Mouse (Mus musculus): ENCODE measurements around the gene Adamts18. TPM values are rescaled to one million over a fixed set of nuclear protein-coding genes. Genes with fewer than 3 reads are reported as not detected.

Gene Adamts18
- 3.3 and 4.1 TPM in 2 replicates for polyA plus RNA-seq (2015; fragmentation: Nextera tagmentation; extraction: Ambion mirVana)

DNA sequence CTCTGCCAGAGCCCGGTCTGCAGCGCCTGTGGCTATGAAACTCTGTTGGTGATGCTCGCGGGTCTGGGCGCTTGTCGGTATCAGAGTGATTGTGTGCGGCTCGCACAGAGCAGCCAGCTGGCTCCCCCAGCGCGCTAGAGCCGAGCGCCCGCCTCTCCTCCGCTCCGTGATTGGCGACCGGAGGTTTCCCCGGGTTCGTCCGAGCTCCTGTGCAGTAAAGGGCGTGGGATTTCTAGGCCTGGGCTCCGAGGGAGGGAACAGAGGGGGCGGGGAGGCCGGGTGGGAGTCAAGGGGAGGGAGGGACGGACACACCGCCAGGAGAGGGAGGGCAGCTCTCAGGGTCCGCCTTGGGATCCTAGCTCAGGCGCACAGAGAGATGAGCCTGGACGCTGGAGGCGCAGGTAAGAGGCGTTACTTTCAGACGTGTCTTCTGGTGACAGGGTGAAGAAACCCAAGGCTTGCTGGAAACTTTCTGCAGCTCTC is at the start of gene Adamts18:
TSS of gene Adamts18 (minus strand) at position 86 of the 483 bp plus-strand sequence.
- peak; percentile 72 for ATAC-seq (ENCODE audit: low FRiP score, low read depth)
- Histone ChIP-seq H3K9me3 (peaks cover 6% of the 10 kb centered on the region), H3K4me1 (peaks cover 20% of the 10 kb centered on the region), H3K4me2 (replicated peaks) (peak within 1 kb of the TSS; percentile 96), H3K9ac (peak within 1 kb of the TSS; percentile 61), H3K4me3 (peak within 1 kb of the TSS; percentile 52), H3K27ac (no peak within 1 kb of the TSS), H3K27me3 (peaks cover 74% of the 10 kb centered on the region), H3K36me3 (no peaks in the 10 kb centered on the region)
- 1% methylated on average over 32 of the region's 32 CpGs for WGBS

DNA sequence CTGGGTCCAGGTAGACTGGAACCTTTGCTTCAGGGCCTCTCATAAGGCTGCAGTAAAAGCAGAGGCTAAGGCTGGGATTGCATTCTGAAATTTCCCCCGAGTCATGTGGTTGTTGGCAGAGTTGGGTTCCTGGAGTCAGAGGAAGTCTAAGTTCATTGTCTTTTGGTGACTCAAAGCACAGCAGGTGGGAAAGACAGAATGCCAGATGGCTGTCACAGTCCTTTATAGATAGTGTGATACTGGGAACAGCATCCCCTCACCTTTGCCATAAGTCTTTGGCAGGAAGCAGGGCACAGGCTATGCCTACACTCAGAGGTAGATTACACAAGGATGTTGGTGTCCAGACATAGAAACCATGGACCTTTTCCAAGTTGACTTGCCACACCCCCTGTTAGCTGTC is 47.9 kb upstream of the Adamts18 start:
- H3K27me3 ChIP-seq: 0 out of 2 replicates have a peak, but pooled peaks cover 2% of the 10 kb centered on the region
- no peak for ATAC-seq (ENCODE audit: low FRiP score, low read depth)
- WGBS: 70% methylated on average over 1 of the region's 1 CpGs
- no peak overlapping the region for H3K4me3 ChIP-seq
- no peak overlapping the region for H3K27ac ChIP-seq
- no peaks in the 10 kb centered on the region for H3K36me3 ChIP-seq
- no peak overlapping the region for H3K9ac ChIP-seq
- H3K4me2 ChIP-seq (replicated peaks): no peak overlapping the region
- no peaks in the 10 kb centered on the region for H3K4me1 ChIP-seq
- H3K9me3 ChIP-seq: no peaks in the 10 kb centered on the region

GRCm38 (mm10) chr8:113891376-113891775 is 42.8 kb upstream of the Adamts18 start:
- no peaks in the 10 kb centered on the region for H3K4me1 ChIP-seq
- no peaks in the 10 kb centered on the region for H3K36me3 ChIP-seq
- H3K27me3 ChIP-seq: no peaks in the 10 kb centered on the region
- no peak overlapping the region for H3K4me3 ChIP-seq
- no peaks in the 10 kb centered on the region for H3K9me3 ChIP-seq
- no peak overlapping the region for H3K27ac ChIP-seq
- WGBS: 62% methylated on average over 3 of the region's 3 CpGs
- ATAC-seq (ENCODE audit: low FRiP score, low read depth): no peak
- H3K4me2 ChIP-seq (replicated peaks): no peak overlapping the region
- H3K9ac ChIP-seq: no peak overlapping the region

- WGBS: 99% methylated on average over 3 of the region's 3 CpGs
- H3K9ac ChIP-seq: no peak overlapping the region
- H3K36me3 ChIP-seq: no peaks in the 10 kb centered on the region
- H3K9me3 ChIP-seq: no peaks in the 10 kb centered on the region
- H3K4me2 ChIP-seq (replicated peaks): no peak overlapping the region
- H3K27me3 ChIP-seq: 0 out of 2 replicates have a peak, but pooled peaks cover 6% of the 10 kb centered on the region
- no peak overlapping the region for H3K27ac ChIP-seq
- H3K4me1 ChIP-seq: no peaks in the 10 kb centered on the region
- no peak overlapping the region for H3K4me3 ChIP-seq
- ATAC-seq (ENCODE audit: low FRiP score, low read depth): no peak
These were observed 38.0 kb upstream of the Adamts18 start for GRCm38 (mm10) chr8:113886509-113886908.

DNA sequence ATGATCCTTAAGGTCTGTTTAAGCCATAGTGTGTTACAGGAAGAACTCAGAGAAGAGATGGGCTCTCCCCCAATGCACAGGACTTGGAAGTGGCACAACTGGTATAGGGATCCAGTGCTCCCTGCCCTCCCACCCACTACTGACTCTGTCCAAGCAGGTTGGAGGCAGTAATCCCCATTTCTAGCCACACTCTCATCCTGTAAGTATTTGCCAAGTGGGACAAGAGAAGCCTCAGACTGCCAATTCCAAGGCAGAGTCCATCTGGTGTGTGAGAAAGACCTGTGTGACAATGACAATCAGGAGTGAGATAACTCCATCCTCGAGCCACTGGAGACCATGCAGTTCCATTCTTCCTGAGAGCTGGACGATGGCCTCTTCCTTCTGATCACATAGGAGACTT is 36.6 kb upstream of the Adamts18 start:
- no peak overlapping the region for H3K9ac ChIP-seq
- H3K4me1 ChIP-seq: no peaks in the 10 kb centered on the region
- ATAC-seq (ENCODE audit: low FRiP score, low read depth): no peak
- H3K27me3 ChIP-seq: 0 out of 2 replicates have a peak, but pooled peaks cover 6% of the 10 kb centered on the region
- no peaks in the 10 kb centered on the region for H3K9me3 ChIP-seq
- H3K27ac ChIP-seq: no peak overlapping the region
- H3K36me3 ChIP-seq: no peaks in the 10 kb centered on the region
- 78% methylated on average over 2 of the region's 2 CpGs for WGBS
- no peak overlapping the region for H3K4me3 ChIP-seq
- H3K4me2 ChIP-seq (replicated peaks): no peak overlapping the region

DNA sequence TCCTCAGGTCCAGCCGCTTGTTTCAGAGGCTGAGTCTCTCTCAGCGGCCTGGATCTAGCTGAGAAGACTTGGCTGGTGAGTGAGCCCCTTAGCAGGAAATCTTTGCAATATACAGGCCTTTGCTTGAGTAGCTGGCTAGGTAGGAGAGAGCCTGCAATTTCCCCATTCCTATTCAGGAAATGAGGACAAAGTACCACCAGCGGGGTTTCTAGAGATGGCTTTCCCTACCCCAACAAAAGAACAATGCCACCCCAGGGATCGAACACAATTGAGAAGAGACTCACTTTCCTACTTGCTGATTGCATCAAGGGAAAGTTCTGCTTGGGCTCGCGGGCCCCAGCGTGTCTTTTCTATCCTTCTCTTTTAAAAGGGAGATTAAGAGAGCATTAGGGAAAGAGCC is 35.5 kb upstream of the Adamts18 start:
- WGBS: 44% methylated on average over 7 of the region's 7 CpGs
- no peak for ATAC-seq (ENCODE audit: low FRiP score, low read depth)
- no peak overlapping the region for H3K4me3 ChIP-seq

GRCm38 (mm10) chr8:113882558-113882957 is 34.0 kb upstream of the Adamts18 start:
- Histone ChIP-seq H3K9ac (no peak overlapping the region), H3K4me1 (peaks cover 7% of the 10 kb centered on the region), H3K9me3 (no peaks in the 10 kb centered on the region), H3K27ac (no peak overlapping the region), H3K4me2 (replicated peaks) (no peak overlapping the region), H3K27me3 (0 out of 2 replicates have a peak, but pooled peaks cover 6% of the 10 kb centered on the region), H3K4me3 (no peak overlapping the region), H3K36me3 (no peaks in the 10 kb centered on the region)
- WGBS: 50% methylated on average over 2 of the region's 2 CpGs
- no peak for ATAC-seq (ENCODE audit: low FRiP score, low read depth)

More for the DNA sequence above, 35.5 kb upstream of the Adamts18 start:
- no peaks in the 10 kb centered on the region for H3K9me3 ChIP-seq
- H3K4me1 ChIP-seq: no peaks in the 10 kb centered on the region
- no peak overlapping the region for H3K27ac ChIP-seq
- no peak overlapping the region for H3K9ac ChIP-seq
- 0 out of 2 replicates have a peak, but pooled peaks cover 6% of the 10 kb centered on the region for H3K27me3 ChIP-seq
- H3K36me3 ChIP-seq: no peaks in the 10 kb centered on the region
- no peak overlapping the region for H3K4me2 ChIP-seq (replicated peaks)

- no peak overlapping the region for H3K4me2 ChIP-seq (replicated peaks)
- H3K4me3 ChIP-seq: no peak overlapping the region
- WGBS: 77% methylated on average over 3 of the region's 3 CpGs
- ATAC-seq (ENCODE audit: low FRiP score, low read depth): no peak
- H3K27ac ChIP-seq: no peak overlapping the region
- peaks cover 7% of the 10 kb centered on the region for H3K4me1 ChIP-seq
- H3K9me3 ChIP-seq: no peaks in the 10 kb centered on the region
- H3K36me3 ChIP-seq: no peaks in the 10 kb centered on the region
- H3K27me3 ChIP-seq: 0 out of 2 replicates have a peak, but pooled peaks cover 6% of the 10 kb centered on the region
- H3K9ac ChIP-seq: no peak overlapping the region
These were observed 30.0 kb upstream of the Adamts18 start for GRCm38 (mm10) chr8:113878411-113879006.

DNA sequence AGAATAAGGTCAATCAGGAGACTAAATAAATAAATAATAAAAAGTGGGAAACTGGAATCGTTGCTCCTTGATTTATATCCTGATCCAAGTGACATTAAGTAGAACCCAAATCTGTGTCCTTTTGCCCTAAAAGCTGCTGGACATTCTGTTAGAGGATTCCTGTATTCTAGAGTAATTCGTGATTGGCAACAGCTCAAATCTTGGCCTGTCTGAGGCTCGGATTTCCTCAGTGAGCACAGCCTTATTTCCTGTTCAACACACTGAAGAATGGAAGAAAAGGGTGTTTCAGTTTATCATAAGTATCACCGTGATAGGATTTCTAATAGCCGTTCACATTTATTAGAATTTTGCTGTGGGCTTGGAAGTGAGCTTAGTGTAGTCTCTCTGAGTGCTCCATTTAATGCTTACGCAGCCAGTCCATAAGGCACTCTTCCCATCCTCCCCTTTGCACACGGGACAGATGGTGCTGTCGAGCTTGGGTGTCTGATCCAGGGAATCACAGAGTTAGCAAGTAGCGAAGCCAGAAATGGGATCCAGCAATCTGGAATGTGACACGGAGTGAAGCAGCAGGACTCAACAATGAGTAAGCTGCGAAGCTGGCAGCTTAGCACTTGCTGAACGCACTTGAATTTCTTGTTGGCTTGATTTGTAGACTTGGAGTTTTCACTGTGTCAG is 25.0 kb upstream of the Adamts18 start:
- no peak overlapping the region for H3K4me2 ChIP-seq (replicated peaks)
- no peaks in the 10 kb centered on the region for H3K36me3 ChIP-seq
- H3K27ac ChIP-seq: no peak overlapping the region
- no peak overlapping the region for H3K9ac ChIP-seq
- no peaks in the 10 kb centered on the region for H3K9me3 ChIP-seq
- peaks cover 6% of the 10 kb centered on the region for H3K4me1 ChIP-seq
- no peak for ATAC-seq (ENCODE audit: low FRiP score, low read depth)
- no peak overlapping the region for H3K4me3 ChIP-seq
- WGBS: 77% methylated on average over 12 of the region's 12 CpGs
- no peaks in the 10 kb centered on the region for H3K27me3 ChIP-seq

DNA sequence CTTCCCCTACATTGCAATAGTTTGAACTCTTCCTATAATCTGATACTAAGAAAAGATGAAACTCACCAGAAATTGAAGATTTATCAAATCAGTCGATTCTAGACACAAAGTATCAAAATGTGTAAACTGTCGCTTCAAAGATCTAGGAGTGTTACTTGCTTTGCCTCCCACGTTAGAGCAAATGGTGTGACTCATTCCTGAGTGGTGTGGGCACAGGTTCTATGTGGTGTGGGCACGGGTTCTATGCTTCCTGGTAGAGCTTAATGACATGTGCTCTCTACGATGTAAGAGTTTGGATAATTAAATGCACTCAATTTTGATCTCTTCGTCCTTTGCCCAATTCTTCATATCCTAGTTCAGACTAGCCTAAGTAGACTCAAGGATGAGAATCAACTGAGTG is 23.9 kb upstream of the Adamts18 start:
- WGBS: 89% methylated on average over 6 of the region's 6 CpGs
- Histone ChIP-seq H3K4me3 (no peak overlapping the region), H3K4me1 (no peaks in the 10 kb centered on the region), H3K27ac (no peak overlapping the region), H3K36me3 (no peaks in the 10 kb centered on the region), H3K4me2 (replicated peaks) (no peak overlapping the region), H3K9me3 (no peaks in the 10 kb centered on the region), H3K9ac (no peak overlapping the region), H3K27me3 (peaks cover 5% of the 10 kb centered on the region; the same call in 1 of the 2 replicates)
- ATAC-seq (ENCODE audit: low FRiP score, low read depth): no peak

GRCm38 (mm10) chr8:113866530-113866929 is 18.0 kb upstream of the Adamts18 start:
- H3K36me3 ChIP-seq: no peaks in the 10 kb centered on the region
- ATAC-seq (ENCODE audit: low FRiP score, low read depth): no peak
- peaks cover 6% of the 10 kb centered on the region; the same call in 1 of the 2 replicates for H3K27me3 ChIP-seq
- WGBS: 78% methylated on average over 4 of the region's 4 CpGs
- no peak overlapping the region for H3K4me3 ChIP-seq
- peaks cover 4% of the 10 kb centered on the region; the same call in 1 of the 2 replicates for H3K9me3 ChIP-seq
- no peak overlapping the region for H3K9ac ChIP-seq
- H3K4me2 ChIP-seq (replicated peaks): no peak overlapping the region
- H3K27ac ChIP-seq: no peak overlapping the region
- peaks cover 12% of the 10 kb centered on the region for H3K4me1 ChIP-seq

GRCm38 (mm10) chr8:113865326-113866093 is 17.0 kb upstream of the Adamts18 start:
- Histone ChIP-seq H3K4me2 (replicated peaks) (peak overlapping the region; percentile 26; the same call in 1 of the 2 replicates), H3K4me3 (no peak overlapping the region), H3K9ac (no peak overlapping the region), H3K4me1 (peaks cover 12% of the 10 kb centered on the region), H3K27ac (no peak overlapping the region), H3K36me3 (no peaks in the 10 kb centered on the region), H3K27me3 (peaks cover 10% of the 10 kb centered on the region; the same call in 1 of the 2 replicates), H3K9me3 (peaks cover 4% of the 10 kb centered on the region; the same call in 1 of the 2 replicates)
- WGBS: 37% methylated on average over 13 of the region's 13 CpGs
- peak; percentile 67 for ATAC-seq (ENCODE audit: low FRiP score, low read depth)

Measured in limb, embryonic 13.5 days (tissue).